Mouse (Mus musculus) liver, postnatal 0 days (tissue): ENCODE data around the gene Stk10.

ENCODE experiments used
- CTCF ChIP-seq: sonication (generic); IDR thresholded peaks from 2 replicates; pipeline ENCODE4 v1.5.1; 2016; ENCODE audit warnings: antibody characterized with exemption, low read depth
- EP300 ChIP-seq: IDR thresholded peaks from 2 replicates; pipeline ENCODE4 v1.6.1; 2016; ENCODE audit warnings: antibody characterized with exemption, low read depth, mild to moderate bottlenecking

DNA sequence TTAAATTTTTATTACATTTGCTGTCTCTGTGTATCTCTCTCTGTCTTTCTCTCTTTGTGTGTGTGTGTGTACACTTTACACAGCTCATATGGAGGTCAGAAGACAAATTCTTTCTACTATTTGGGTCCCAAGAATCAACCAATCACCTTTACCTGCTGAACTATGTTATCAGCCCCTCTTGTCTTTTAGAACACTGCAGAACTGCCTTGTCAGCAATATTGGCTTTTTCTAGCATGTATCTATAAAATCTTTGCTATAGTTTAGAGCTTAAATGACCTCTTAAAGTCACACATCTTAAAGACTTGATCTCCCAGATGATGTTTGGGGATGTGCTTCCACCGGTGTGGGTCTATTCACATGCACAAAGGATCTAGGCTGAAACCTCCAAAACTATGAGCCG, 42.0 kb upstream of the Stk10 start:
- TF ChIP-seq CTCF (no peak), EP300 (no peak)
